Mouse (Mus musculus): ENCODE measurements around the gene Psen1. TPM values are rescaled to one million over a fixed set of nuclear protein-coding genes. Genes with fewer than 3 reads are reported as not detected.

Gene Psen1
- 25.4 and 53.0 TPM in 2 replicates for polyA plus RNA-seq (2012; rRNA removed)

DNA sequence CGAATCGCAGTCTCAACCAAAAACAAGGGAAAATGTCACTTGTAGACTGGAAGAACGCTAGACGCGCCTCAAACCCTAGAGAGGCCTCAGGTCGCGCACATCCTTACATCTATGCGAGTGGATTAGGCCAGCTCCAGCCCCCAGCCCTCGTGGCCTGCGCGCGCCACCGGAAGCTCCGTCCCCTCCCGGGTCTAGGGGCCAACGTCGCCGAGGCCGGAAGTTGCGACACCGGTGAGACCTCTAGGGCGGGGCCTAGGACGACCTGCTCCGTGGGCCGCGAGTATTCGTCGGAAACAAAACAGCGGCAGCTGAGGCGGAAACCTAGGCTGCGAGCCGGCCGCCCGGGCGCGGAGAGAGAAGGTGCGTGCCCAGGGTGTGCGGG lies at the start of gene Psen1:
TSS of gene Psen1 (plus strand) at position 219 of the 382 bp plus-strand sequence.
- DNase-seq (ENCODE audit: low read depth): peak; percentile 97
- TF ChIP-seq POLR2A (IDR thresholded peaks at IDR 0.05; ENCODE audit: borderline replicate concordance, extremely low read depth, insufficient read depth, insufficient read length, poor library complexity, severe bottlenecking) (peak; percentile 66; the same call in 1 of the 2 replicates), CTCF (IDR thresholded peaks at IDR 0.05; ENCODE audit: borderline replicate concordance, extremely low read depth, insufficient read depth, insufficient read length) (no peak)

DNA sequence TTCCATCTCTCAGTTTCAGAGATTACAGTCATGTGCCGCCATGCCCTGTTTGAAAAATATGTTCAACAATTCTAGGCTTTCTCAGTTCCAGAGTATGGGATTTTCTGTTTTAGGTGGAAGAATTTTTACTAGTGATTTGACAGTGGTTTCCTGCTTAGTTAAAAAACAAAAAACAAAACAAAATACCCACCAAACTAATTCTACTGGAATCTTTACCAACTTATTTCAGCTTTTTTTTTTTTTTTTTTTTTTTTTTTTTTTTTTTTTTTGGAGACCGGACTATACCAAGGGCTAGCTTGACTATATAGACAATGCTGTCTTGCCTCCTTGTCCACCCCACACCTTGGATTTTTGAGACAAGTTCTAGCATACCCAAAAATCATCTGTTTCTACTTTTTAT lies 46.7 kb upstream of the Psen1 start:
- TF ChIP-seq CTCF (IDR thresholded peaks at IDR 0.05; ENCODE audit: borderline replicate concordance, extremely low read depth, insufficient read depth, insufficient read length): no peak
- TF ChIP-seq POLR2A (IDR thresholded peaks at IDR 0.05; ENCODE audit: borderline replicate concordance, extremely low read depth, insufficient read depth, insufficient read length, poor library complexity, severe bottlenecking): no peak
- no peak for DNase-seq (ENCODE audit: low read depth)

DNA sequence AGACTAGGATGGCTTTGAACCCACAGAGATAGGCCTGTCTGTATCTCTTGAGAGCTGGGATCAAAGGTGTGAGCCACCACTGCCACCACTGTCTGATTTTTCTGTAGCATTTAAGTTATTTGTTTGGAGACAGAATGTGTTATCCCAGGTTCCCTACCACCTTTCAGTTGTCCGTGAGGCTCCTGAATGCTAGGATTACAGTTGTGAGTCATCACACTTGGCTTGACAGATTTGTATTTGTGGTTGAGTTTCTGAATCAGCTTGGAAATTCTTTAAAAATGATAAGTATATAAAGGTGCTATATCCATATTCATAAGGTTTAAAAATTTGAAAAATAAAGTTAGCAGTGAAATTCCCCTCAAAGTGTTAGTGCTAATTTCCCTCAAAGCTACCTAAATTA lies 44.8 kb upstream of the Psen1 start:
- TF ChIP-seq POLR2A (IDR thresholded peaks at IDR 0.05; ENCODE audit: borderline replicate concordance, extremely low read depth, insufficient read depth, insufficient read length, poor library complexity, severe bottlenecking) (no peak), CTCF (IDR thresholded peaks at IDR 0.05; ENCODE audit: borderline replicate concordance, extremely low read depth, insufficient read depth, insufficient read length) (no peak)
- no peak for DNase-seq (ENCODE audit: low read depth)

- TF ChIP-seq POLR2A (IDR thresholded peaks at IDR 0.05; ENCODE audit: borderline replicate concordance, extremely low read depth, insufficient read depth, insufficient read length, poor library complexity, severe bottlenecking) (no peak), CTCF (IDR thresholded peaks at IDR 0.05; ENCODE audit: borderline replicate concordance, extremely low read depth, insufficient read depth, insufficient read length) (no peak)
- no peak for DNase-seq (ENCODE audit: low read depth)
These were observed 37.6 kb upstream of the Psen1 start for GRCm38 (mm10) chr12:83650346-83650745.

- TF ChIP-seq CTCF (IDR thresholded peaks at IDR 0.05; ENCODE audit: borderline replicate concordance, extremely low read depth, insufficient read depth, insufficient read length): no peak
- TF ChIP-seq POLR2A (IDR thresholded peaks at IDR 0.05; ENCODE audit: borderline replicate concordance, extremely low read depth, insufficient read depth, insufficient read length, poor library complexity, severe bottlenecking): no peak
- no peak for DNase-seq (ENCODE audit: low read depth)
These were observed 36.5 kb upstream of the Psen1 start for GRCm38 (mm10) chr12:83651414-83651813.

GRCm38 (mm10) chr12:83685466-83685865 lies 2.5 kb upstream of the Psen1 start:
- no peak for DNase-seq (ENCODE audit: low read depth)
- TF ChIP-seq POLR2A (IDR thresholded peaks at IDR 0.05; ENCODE audit: borderline replicate concordance, extremely low read depth, insufficient read depth, insufficient read length, poor library complexity, severe bottlenecking) (no peak), CTCF (IDR thresholded peaks at IDR 0.05; ENCODE audit: borderline replicate concordance, extremely low read depth, insufficient read depth, insufficient read length) (no peak)

DNA sequence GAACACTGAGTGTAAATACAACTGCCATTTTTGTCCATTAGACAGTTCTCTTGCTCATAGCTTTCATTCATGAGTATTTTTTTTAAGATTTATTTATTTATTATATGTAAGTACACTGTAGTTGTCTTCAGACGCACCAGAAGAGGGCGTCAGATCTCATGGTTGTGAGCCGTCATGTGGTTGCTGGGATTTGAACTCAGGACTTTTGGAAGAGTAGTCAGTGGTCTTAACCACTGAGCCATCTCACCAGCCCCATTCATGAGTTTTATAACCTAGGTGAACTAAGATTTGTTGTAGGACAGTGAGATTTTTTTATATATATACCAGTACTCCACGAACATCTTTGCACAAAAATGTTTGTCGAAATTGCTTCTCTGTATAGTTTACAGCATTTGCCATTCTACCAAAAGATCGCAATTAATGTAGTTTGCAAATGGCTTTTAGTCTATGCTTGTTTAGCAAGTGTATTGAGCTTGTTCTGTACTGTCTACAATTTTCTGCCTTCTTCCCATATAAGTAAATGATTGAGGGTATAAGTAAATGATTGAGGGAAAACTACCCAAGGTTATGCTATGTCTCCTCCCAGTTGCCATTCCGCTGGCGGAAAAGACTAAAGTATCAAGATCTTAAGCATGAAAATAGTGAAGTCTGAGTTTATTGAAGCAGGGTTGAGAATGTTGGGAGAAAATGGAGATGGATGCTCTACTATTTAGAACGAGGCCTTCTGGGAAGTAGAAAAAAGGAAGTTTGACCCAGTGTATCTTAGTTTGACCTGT lies 1.2 kb upstream of the Psen1 start:
- TF ChIP-seq POLR2A (IDR thresholded peaks at IDR 0.05; ENCODE audit: borderline replicate concordance, extremely low read depth, insufficient read depth, insufficient read length, poor library complexity, severe bottlenecking) (no peak), CTCF (IDR thresholded peaks at IDR 0.05; ENCODE audit: borderline replicate concordance, extremely low read depth, insufficient read depth, insufficient read length) (no peak)
- DNase-seq (ENCODE audit: low read depth): no peak

DNA sequence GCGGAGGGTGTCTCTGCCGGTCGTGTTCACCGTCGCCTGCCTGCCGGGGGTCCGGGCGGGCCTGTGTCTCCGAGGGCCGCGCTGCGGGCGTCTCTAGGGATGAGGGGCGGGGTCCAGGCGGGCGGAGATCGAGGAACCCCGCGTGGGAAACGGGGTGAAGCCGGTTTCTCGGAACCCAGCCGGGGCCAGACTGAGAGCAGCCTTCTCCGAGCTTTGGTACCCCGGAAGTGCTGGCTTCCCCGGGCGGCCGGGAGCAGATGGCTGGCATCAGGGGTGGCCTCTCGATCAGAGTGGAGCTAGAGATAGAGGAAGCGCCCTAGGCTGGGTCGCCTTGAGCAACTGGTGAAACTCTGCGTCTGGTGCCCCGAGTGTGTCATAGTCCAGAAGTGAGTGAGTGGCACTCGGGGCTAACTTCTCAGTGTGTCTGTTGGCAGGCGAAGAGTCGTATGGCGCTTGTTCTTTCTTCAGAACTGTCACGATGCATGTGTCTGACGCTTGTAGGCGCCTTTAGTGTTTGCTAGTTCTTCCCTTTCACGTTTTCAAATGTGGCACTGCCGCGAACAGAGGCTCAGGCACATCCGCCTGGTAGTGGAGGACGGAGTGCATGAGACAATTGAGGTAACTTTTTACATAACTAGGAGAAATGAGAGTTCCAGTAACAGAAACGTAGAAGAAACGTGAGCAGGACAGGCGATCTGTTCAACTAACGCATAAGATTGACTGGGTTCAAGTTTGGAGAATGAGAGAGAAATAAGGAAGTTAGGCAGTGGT lies 549 bp downstream of the Psen1 start:
- TF ChIP-seq POLR2A (IDR thresholded peaks at IDR 0.05; ENCODE audit: borderline replicate concordance, extremely low read depth, insufficient read depth, insufficient read length, poor library complexity, severe bottlenecking) (no peak), CTCF (IDR thresholded peaks at IDR 0.05; ENCODE audit: borderline replicate concordance, extremely low read depth, insufficient read depth, insufficient read length) (no peak)
- peak; percentile 66 for DNase-seq (ENCODE audit: low read depth)

- DNase-seq (ENCODE audit: low read depth): no peak
- no peak for TF ChIP-seq CTCF (IDR thresholded peaks at IDR 0.05; ENCODE audit: borderline replicate concordance, extremely low read depth, insufficient read depth, insufficient read length)
- TF ChIP-seq POLR2A (IDR thresholded peaks at IDR 0.05; ENCODE audit: borderline replicate concordance, extremely low read depth, insufficient read depth, insufficient read length, poor library complexity, severe bottlenecking): no peak
These were observed 1.1 kb downstream of the Psen1 start for GRCm38 (mm10) chr12:83689087-83689432.

GRCm38 (mm10) chr12:83694011-83694410 lies 6.1 kb downstream of the Psen1 start:
- DNase-seq (ENCODE audit: low read depth): no peak
- no peak for TF ChIP-seq POLR2A (IDR thresholded peaks at IDR 0.05; ENCODE audit: borderline replicate concordance, extremely low read depth, insufficient read depth, insufficient read length, poor library complexity, severe bottlenecking)
- no peak for TF ChIP-seq CTCF (IDR thresholded peaks at IDR 0.05; ENCODE audit: borderline replicate concordance, extremely low read depth, insufficient read depth, insufficient read length)

DNA sequence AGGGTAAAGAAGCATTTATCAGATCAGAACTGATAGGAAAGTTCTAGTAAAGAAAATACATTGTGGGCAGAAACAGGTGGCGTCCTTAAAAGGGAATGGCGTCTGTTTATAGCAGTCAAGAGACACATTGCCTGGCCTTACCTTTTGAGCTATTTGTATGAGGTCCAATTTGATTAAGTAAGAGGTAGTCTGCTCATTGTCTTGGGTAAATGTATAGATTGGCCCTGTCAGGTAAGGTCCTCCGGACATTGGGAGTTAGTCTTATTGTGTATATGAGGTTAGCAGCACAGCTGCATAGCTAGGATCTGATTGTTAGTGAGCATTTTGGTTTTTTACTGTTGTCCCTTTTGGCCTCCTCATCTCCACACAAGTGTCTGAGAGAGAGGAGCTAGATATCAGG lies 6.7 kb downstream of the Psen1 start:
- no peak for DNase-seq (ENCODE audit: low read depth)
- TF ChIP-seq POLR2A (IDR thresholded peaks at IDR 0.05; ENCODE audit: borderline replicate concordance, extremely low read depth, insufficient read depth, insufficient read length, poor library complexity, severe bottlenecking): no peak

DNA sequence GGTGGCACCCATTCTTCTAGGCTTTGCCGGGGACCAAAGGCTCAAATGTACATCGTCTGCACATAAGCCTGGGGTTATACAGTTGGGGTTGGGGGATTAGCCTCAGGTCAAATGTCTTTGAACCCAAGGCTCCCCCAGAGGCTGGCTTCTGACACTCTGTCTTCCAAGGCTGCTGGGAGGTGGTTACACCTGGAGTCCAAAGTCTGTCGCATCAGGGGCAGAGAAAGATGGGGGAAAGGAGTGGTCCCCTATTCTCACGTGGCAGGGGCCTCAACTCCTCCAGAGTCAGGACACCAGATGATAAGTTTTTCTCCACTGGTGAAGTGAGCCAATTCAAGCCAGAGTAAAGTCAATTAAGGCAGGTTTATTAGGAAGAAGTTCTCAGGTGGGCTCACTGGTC lies 10.7 kb downstream of the Psen1 start:
- no peak for DNase-seq (ENCODE audit: low read depth)
- no peak for TF ChIP-seq CTCF (IDR thresholded peaks at IDR 0.05; ENCODE audit: borderline replicate concordance, extremely low read depth, insufficient read depth, insufficient read length)
- TF ChIP-seq POLR2A (IDR thresholded peaks at IDR 0.05; ENCODE audit: borderline replicate concordance, extremely low read depth, insufficient read depth, insufficient read length, poor library complexity, severe bottlenecking): no peak
